Mouse (Mus musculus): ENCODE results near the gene Tmcc3.
"Not testable (repeated sequence)": the region's sequence is repeated elsewhere in the genome, so short reads cannot be mapped to it uniquely, and the experiment has no call there.

The Tmcc3 gene

DNA sequence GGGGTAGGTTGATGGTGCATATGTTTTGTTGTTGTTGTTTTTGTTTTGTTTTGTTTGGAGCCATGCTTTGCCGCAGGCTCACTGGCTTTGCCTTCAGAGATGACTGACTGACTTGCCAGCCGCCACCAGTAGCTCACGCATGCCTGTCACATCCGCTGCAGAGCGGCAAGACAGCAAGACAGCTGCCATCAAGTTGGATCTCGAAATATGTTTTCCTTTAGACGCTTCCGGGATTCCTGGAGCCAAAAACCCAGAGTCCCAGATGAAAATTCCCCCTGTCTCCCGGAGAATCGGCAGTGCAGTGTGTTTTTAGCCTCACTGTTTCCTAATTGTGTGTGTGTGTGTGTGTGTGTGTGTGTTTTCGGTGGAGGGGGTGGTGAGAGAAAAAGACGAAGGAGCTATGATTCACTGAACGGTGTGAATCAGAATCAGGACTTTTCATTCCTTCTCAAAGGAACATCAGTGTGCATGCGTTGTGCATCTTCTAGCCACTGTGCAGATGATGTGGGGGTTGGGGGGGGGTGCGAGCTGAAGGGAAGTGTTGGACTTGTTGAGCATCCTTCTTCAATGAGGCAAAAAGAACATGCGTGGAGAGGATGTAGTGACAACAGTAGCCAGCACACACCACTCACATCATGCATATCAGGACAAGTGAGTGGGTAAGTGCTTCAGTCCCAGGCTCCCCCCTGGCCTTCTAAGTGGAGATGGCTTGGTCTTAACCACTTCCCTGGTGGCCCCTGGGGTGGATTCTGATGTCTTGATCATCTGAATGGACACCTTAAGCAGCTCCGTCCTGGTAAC lies 208.8 kb downstream of the Tmcc3 start:
- peak; percentile 28 for DNase-seq

DNA sequence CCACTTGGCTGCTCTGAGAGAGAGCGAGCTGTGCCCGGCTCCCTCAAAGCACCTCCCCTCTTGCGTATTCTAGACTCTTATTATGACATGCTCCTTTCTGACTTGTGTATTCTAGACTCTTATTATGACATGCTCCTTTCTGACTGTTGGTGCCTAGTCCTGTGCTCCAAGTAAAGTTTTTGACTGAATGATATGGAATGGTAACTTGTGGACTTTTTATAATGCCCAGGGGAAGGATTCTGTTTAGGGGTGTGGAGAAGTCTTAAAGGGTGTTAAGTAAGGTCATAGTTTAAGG lies 209.3 kb downstream of the Tmcc3 start:
- DNase-seq: no peak

DNA sequence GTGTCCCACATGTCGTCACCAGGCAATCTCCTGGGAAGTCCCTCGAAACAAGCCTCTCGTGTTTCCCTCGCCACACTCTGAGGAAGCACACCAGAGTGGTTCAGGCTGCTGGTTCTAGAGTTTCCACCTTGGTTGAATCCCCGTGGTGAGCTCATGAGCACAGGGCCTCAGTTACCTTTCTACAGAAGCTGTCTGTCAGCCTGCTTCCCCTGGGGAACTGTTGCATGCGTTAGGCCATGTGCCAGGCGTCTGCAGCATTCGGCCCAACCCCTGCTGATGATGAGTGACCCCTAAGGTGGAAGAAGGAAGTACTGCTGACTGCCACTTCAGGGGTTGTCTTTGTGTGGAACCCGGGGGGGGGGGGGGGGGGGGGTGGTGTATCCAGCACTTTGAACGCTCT lies 210.0 kb downstream of the Tmcc3 start:
- DNase-seq: no peak

DNA sequence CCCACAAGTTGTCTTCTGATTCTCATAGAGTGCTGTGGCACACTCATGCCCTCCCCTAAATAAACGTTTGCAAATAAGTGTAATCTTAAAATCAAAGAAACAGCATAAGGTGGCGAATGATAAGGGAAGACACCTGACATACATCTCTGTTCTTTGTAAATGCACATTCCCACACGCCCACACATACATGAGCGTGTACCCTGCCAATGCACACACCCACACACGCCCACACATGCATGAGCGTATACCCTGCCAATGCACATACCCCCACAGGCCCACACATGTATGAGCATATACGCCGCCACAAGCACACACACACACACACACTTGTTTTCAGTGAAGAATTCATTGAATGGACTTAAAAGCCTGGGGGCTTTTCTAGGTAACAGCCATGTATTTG lies 211.5 kb downstream of the Tmcc3 start:
- peak; percentile 58 for DNase-seq

DNA sequence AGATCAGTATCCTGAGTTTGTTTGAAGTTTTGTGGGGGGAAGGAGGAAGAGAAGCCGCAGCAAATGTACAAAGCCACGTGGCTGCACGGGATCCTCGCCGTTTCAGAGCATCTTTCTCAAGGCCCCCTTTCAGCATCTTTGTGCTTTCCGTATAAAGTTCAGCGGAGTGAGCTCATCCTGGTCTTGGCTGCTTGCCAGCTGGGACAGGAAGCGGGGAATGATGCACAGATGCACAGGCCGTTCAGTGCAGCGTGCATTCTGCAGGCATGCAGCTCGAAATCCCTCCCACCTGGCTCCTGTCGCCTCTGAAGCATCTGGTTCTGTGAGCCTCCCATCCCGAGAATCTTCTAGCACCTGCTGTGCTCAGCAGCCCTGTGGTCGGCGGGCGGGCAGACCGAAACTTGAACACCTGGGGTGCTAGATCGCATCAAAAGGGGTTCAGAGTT lies 212.0 kb downstream of the Tmcc3 start:
- DNase-seq: peak; percentile 87

DNA sequence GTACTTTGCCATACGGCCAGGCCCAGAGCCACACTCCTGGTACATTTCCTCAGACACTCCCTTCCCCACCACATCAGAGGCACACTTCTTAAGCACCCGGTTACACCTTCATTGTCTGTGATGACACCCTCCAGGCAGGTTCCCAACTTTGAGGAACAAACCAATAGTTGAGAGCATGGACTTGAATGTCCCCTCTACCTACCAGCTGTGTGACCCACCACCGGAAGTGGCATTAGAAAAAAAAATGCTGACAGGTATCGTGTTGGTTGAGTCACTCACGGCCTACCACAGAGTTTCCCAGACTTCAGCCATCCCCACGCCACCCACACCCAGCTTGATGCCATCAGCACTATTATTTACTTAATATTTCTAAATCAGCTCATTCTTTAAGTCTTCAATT lies 213.2 kb downstream of the Tmcc3 start:
- DNase-seq: peak; percentile 65

DNA sequence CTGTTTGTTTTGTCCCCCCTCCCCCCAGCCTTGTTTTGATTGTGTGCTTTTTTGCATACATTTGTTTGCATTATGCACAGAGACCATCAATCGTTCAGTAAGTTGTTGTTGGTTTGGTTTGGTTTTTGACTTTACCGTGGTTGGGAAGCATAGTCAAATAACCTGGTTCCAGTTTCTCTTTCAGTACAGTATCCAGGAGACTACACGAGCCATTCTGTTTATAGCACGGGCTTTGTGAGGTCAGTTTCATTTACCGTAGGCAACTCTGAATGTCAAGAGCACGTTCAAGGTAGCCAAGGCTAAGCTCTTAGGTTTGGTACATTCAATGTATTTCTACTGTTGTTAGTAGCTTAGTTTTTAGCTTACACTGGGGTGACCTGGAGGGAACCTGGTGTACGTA lies 214.0 kb downstream of the Tmcc3 start:
- no peak for DNase-seq

DNA sequence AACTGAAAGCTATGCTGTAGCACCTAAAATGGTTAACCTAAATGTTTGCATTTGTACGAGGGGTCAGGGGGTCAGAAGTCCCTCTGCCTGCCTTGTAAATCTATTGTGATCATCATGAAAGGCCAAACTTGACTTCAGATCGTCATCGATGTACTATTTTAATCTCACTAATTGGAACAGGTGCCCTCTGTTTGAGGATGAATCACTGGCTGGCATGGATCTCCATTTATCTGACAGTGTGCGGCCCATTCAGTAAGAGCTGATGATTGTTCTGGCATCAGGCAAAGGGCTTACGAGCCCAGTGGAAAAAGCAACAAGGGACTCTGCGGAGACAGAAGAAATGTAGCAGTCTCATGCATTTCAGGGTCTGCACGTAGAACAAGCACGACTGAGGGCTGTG lies 215.1 kb downstream of the Tmcc3 start:
- DNase-seq: no peak

DNA sequence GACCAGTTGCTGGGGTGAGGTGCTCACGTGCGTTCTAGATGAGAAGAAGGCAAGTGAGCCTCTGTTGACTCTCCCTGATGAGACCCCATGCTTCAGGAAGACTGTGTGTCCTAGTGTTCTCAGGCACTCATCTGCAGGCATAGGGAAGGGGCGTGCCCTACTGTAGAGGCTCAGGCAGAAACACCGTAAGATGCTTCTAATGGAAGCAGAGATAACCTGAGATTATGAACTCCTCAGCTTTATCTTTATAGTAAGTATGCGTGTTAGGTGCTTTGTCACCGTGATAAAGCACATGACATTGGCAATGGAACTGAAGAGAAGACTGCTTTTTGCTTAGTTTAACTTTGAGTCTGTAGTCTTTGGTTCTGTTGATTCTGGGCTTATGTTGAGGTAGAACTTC lies 215.5 kb downstream of the Tmcc3 start:
- DNase-seq: no peak

DNA sequence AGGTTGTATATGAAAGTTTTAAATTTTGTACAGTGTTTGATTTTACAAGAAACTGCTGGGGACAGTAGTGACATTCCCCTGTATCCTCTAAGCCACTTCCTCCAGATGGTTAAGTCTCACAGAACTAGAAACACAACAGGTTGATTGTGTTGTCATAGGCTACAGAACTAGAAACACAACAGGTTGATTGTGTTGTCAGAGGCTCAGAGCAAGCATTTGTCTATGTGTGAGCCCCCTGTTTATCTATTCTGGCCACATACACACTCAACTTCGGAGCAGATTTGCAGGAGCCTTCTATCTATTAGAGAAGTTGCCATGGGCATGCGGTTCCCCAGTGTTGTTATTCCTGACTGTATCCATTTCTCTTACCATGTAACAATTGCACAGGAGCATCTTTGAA lies 218.3 kb downstream of the Tmcc3 start:
- DNase-seq: no peak

DNA sequence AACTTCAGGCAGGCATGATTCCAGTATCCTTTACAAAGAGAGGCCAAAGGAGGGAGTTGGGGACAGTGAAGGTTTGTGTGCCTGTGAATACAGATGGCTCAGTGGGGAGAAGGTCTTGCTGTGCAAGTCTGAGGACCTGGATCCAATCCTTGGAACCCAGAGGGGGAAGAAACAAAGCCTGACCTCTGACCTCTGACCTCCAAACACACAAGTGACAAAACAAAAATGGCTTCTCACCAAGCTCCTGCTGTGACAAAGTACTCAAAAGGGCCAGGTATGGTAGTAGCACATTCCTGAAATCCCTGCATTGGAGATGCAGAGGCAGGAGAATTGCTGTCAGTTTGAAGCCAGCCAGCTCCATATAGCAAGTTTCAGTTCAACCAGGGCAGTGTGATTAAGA lies 219.7 kb downstream of the Tmcc3 start:
- no peak for DNase-seq

DNA sequence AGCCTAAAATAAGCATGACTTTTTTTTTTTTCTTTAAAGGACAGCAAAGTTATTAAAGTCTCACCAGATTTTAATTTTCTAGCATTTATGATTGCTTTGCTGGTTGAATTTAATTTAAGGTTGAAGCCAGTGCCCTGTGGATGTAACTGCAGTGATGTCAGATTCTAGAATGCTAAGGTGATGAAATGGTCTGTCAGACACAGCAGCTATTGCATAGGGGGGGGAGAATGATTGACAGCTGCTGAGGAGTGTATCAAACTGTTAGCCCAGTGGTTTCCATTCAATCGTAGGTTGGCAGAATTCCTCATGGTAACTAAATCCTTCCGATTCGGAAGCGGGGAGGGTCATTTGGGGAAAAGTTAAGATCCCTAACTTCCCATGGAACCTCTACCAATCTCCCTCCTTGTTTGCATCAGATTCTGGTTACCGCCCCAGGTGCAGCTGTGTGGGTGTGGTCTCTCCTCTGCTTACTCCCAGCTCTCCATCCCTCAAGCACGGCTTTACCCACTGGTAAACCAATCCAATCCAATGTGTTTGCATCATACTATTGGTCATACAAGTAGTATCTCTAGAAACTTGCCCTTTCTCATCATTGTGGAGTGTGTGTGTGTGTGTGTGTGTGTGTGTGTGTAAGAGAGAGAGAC lies 221.5 kb downstream of the Tmcc3 start:
- no peak for DNase-seq

DNA sequence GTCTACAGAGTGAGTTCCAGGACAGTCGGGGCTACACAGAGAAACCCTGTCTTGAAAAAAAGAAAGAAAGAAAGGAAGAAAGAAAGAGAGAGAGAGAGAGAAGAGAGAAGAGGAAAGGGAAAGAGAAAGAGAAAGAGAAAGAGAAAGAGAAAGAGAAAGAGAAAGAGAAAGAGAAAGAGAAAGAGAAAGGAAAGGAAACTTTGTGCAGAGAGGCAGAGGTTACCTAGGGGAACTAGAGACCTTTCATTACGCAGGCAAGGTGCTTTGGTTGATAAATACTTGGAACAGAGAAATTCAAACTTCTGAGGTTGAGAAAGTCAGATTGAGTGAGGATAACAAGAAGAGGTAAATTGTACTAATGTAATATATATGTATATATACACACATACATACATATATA lies 226.9 kb downstream of the Tmcc3 start:
- not testable (repeated sequence) for DNase-seq

DNA sequence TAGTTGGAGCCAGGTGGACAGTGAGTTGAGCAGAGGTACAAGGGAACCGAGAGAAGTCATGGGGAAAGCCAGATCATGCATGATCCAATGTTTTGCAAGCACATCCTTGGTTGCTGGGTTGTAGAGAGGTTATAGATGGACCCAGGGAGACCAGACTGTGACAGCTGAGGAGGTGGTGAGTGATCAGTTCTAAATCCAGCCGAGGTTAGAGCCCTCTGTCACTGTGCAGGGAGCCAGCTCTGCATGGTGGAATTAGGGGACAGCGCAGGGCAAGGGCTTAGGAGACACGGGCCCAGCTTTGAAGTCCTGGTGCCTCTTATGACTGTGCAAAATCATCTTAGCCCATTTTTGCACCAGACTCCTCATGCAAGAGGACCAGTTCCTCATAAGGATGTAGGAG lies 228.5 kb downstream of the Tmcc3 start:
- DNase-seq: no peak

DNA sequence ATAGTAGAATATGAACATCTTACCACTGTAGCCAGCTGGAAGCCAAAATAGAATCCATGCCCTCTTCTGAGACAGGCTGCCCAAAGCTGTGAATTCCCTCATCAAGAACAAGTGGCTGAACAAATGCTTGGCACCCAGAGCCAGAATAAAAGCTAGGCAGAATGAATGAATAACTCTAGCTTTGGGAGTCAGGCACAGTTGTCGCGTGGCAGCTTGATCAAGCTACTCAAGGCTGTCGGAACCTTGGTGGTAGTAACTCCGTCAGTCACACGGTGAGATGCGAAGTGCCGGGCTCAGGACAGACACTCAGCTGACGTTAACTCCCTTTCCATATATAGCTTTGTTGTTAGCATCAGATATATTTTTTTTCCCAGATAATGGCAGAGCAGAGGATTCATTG lies 232.2 kb downstream of the Tmcc3 start:
- no peak for DNase-seq

DNA sequence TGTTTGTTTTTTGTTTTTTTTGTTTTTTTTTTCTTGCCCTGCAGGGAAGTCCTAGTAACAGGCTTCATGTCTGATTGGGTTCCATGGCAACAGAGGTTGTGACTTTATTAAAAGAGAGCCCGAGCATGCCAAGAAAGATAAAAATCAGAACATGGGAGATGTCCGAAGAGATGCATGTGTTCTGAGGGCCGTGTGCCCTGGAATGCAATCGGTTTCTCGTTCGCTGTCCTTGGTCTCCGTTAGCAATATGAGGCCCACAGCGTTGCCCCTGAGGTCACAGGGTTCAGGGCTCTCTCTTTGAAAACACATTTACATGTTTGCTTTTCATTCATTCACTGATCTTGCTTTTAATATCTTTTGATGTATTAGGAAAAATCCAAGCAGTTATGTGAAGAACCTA lies 233.1 kb downstream of the Tmcc3 start:
- no peak for DNase-seq

DNA sequence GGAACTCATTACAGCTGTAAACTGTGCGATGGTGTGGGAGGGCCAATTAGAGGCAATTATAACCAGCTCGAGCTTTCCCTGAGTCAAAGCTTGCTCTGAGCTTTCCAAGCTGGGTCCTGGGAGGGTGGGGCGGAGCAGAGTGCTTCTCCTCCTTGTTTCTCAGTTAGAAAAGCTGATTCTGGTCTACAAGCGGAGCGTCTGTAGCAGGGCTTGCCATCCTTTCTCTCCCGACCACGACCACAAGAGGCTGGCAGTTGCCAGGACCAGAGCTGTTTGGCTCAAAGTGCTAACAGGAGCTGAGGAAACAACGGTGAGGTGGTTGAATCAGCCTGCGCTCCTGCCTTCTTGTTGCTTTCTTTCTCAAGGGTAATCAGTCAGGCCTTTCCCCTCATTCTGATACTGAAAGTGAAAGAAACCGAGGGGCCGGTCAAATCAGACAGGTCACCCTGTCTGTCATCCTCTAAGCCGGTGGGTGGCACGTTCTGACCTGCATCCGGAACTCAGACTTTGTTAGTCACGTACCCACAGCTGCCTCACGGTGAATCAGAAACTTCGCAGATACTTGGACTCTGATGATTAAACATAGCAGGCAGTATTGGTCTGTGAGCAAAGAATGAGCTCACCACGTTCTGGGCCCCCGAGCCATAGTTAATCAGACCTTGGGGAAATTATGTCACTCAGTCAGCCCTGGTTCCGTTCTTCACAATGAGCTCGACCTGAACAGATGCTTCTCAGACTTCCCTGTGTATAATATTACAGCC lies 233.7 kb downstream of the Tmcc3 start:
- no peak for DNase-seq

DNA sequence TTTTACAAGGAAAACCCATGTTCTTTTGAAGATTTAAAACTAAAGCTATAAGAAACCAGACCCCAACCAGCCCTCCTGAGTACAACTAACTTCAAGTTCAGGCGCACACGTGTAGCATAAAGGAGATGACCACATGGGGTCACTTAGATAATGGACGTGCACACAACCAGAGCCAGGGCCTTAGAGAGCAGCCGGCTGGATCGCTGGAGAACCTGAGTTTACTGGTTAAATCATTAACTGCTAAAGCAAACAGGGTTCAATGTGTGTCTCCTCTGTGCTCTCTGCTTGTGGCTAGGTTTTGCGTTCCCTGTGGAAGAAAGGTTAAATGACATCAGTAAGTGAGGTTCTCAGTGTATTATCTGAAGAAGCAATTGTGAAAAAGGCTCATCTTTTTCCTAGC lies 234.9 kb downstream of the Tmcc3 start:
- DNase-seq: no peak

DNA sequence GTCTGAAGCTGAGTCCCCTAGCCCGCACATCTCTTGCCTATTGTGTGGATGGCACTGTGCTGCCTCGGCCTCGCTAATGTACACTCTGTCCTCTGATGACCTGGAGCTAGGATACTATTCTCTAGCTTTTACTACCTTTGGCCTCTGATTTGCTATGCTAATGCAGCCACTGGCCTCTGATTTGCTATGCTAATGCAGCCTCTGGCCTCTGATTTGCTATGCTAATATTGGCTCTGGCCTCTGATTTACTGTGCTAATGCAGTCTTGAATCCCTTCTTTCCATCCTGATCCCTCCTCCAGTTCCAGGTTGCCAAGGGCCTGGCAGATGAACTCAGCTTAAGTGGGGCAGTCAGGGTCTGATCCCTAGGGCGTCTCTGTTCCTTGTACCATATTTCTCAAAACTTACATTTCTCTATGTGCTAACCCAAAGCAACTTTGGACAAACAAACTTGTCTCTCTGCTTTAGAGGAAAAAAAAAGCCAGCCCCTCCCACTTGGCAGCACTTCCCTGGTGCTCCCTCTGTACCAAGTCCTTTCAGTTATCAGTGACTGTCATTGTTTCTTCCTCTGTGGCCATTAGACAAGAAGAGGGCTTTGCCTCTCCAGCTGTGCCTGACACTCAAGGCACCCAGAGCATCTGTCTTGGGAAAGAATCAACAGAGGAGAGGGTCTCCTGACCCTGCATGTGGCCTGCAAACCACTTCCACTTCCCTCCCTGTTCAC lies 237.9 kb downstream of the Tmcc3 start:
- no peak for DNase-seq

DNA sequence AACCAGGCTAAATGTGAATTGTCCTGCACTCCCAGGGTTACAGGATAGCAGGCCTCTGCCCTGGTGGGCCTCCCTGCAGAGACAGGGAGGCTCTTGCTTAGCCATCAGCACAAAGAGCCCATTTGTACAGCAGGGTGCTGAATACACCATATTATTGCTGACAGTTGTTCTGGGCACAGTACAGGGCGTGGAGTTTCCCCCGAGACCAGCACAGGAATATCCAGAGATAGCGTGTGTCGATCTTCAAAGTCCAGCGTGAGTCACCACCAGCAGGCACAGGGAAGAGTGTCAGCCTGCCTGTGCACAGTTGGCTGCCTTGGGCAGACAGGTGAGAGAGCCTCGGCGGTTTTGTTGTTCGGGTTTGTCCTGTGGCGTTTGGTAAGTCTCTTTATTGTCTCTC lies 238.9 kb downstream of the Tmcc3 start:
- DNase-seq: no peak

DNA sequence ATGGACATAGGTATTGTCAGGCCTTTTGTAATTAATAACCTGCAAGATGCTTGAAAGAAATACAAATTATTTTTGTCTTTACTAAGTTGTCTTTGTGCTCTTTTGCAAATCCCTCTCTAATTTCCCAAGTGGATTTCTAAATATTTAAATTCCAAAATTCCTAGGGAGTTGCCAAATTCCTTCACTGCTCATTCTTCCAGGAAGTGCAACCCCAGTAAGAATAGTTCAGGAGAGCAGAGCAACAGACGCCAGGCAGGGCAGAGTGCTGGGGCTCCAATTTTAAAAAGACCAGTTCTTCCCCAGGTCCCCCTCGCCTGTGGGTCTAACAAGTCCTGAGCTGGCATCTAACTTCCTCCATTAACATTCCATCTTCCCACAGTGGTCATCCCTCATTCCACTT lies 239.3 kb downstream of the Tmcc3 start:
- DNase-seq: no peak

DNA sequence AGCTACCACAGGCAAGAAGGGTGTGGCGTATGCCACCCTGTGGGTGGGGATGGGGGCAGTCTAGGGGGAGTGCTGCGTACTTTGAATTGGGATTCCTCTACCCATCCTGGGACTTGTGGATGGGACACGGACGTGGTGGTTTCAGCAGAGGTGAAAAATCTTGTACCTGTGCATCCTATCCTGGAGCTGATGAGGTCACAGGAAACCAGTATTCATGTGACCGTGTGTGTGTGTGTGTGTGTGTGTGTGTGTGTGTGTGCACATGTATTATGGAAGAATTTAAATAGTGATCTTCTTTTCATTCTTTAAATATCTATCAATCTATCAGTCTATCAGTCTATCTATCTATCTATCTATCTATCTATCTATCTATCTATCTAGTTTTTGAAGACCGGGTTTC lies 239.8 kb downstream of the Tmcc3 start:
- no peak for DNase-seq

DNA sequence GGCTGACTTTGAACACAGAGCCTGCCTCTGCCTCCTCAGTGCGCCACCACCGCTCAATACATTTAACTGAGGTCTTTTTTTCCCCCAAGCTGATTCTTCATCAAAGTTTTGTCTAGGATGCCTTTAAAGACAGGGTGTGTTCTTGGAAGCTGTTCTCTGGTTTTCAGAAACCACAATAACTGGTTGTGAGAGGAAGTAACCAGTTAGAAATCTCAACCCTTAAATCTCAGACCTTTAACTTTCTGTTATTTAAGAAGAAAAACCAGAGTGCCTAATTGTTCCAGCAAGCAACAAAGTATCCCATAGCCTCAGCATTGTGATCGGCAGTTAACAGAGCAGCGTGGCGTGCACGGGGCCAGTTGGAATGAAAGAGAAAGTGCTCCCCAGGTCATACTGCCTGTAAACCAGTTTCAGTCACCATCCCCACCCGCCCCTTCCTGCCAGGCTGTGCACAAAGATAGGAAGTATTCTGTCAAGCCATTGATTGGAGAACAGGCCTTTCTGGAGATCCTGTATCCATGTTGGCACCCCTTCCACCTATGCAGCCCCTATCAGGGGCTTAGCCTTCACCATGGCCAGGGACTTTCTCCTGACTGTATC lies 240.3 kb downstream of the Tmcc3 start:
- DNase-seq: no peak

Measured in thymus, postnatal 14 days (tissue).